Mouse (Mus musculus) lung, postnatal 0 days (tissue): Measurements from ENCODE around the gene Ccndbp1. TPM values are rescaled to one million over a fixed set of nuclear protein-coding genes. Genes with fewer than 3 reads are reported as not detected.

Experiments used
- ATAC-seq: fragments of 200-750 bp; cut with Nextera tagmentation; 2 replicates; pipeline ENCODE4 v1.8.0; 2017; ENCODE audit warnings: moderate library complexity
- DNase-seq: peaks from one replicate; pipeline ENCODE4 v3.0.0-alpha.2; 2016; ENCODE audit warnings: low spot score
- H3K27ac ChIP-seq: fragments of 300-500 bp; sonication (generic); 2 replicates; pipeline ENCODE4 v1.5.1; 2014; ENCODE audit warnings: antibody characterized with exemption, mild to moderate bottlenecking, low read length, mixed read lengths
- H3K27me3 ChIP-seq: fragments of 300-500 bp; sonication (generic); replicated peaks from 2 replicates; pipeline ENCODE4 v1.6.1; 2014; ENCODE audit warnings: low read length, mixed read lengths; ENCODE audit not compliant: insufficient read depth
- H3K36me3 ChIP-seq: fragments of 300-500 bp; sonication (generic); 2 replicates; pipeline ENCODE4 v1.6.1; 2014; ENCODE audit warnings: low read length, mixed read lengths; ENCODE audit not compliant: insufficient read depth
- H3K4me1 ChIP-seq: fragments of 300-500 bp; sonication (generic); 2 replicates; pipeline ENCODE4 v1.6.1; 2014; ENCODE audit warnings: antibody characterized with exemption, low read depth, low read length, mixed read lengths; ENCODE audit not compliant: insufficient read depth
- H3K4me2 ChIP-seq: fragments of 300-500 bp; sonication (generic); replicated peaks from 2 replicates; pipeline ENCODE4 v1.6.1; 2014; ENCODE audit warnings: low read depth, mild to moderate bottlenecking, low read length, moderate library complexity, mixed read lengths
- H3K4me3 ChIP-seq: fragments of 300-500 bp; sonication (generic); 2 replicates; pipeline ENCODE4 v1.5.1; 2014; ENCODE audit warnings: low read depth, low read length
- H3K9ac ChIP-seq: fragments of 300-500 bp; sonication (generic); replicated peaks from 2 replicates; pipeline ENCODE4 v1.6.1; 2014; ENCODE audit warnings: low read depth, mild to moderate bottlenecking
- H3K9me3 ChIP-seq: fragments of 300-500 bp; sonication (generic); 2 replicates; pipeline ENCODE4 v1.6.1; 2016; ENCODE audit warnings: low read length, mixed read lengths
- CTCF ChIP-seq: IDR thresholded peaks from 2 replicates; pipeline ENCODE4 v1.5.1; 2016; ENCODE audit warnings: antibody characterized with exemption, mild to moderate bottlenecking
- EP300 ChIP-seq: IDR thresholded peaks from 2 replicates; pipeline ENCODE4 v1.6.1; 2016; ENCODE audit warnings: antibody characterized with exemption, mild to moderate bottlenecking, control low read depth
- WGBS: fragments of 180-500 bp; shearing (Covaris S2); extraction: QIAGEN DNeasy Blood & Tissue Kit; methylation state at CpG from one replicate; pipeline ENCODE4 v1.1.7; 2014; 5-methylcytosine and 5-hydroxymethylcytosine counted together
- microRNA-seq: library from miRNA; unstranded; fragments of <30 nt; microRNA quantifications from one replicate; pipeline ENCODE4, GENCODE M21; 2016
- polyA plus RNA-seq: library from polyadenylated mRNA; unstranded; fragments of >200 nt; fragmentation: Nextera tagmentation; extraction: Ambion mirVana; gene quantifications from 2 replicates; pipeline ENCODE4 v1.2.1, GENCODE M21; 2015

The Ccndbp1 gene
- polyA plus RNA-seq, 1 experiment from 2014 or later: 56.8 TPM

- DNase-seq (no peak), ATAC-seq (no peak)
- WGBS: 88% methylated on average over 5 of the region's 5 CpGs
- Histone ChIP-seq H3K4me3 (no peak overlapping the region), H3K36me3 (no peaks in the 10 kb centered on the region), H3K27ac (no peak overlapping the region), H3K4me2 (no peak overlapping the region), H3K9me3 (no peaks in the 10 kb centered on the region), H3K9ac (no peak overlapping the region), H3K4me1 (no peaks in the 10 kb centered on the region), H3K27me3 (no peaks in the 10 kb centered on the region)
- TF ChIP-seq CTCF (no peak), EP300 (no peak)
Measured at GRCm38 (mm10) chr2:121052176-121052575, 44.0 kb downstream of the Ccndbp1 start.

DNA sequence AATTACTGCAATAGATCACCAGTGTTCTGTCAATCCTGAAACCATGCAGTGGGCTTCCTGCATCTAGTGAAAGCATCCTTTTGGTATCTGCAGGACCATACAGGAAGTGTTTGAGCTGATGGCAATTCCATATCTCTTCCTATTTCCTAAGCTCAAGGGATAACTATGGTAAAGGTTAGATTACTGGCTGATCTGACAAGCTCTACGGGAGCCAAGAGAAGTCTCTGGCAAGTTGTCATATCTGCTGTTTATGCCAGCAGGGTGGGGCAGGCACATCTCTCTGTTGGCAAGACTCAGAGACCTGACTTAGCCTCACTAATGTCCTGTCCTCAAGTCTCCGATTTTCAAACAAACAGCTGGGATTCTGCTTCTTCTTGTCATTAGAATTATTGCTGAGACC is 45.9 kb downstream of the Ccndbp1 start:
- H3K4me2 ChIP-seq: no peak overlapping the region
- TF ChIP-seq EP300 (no peak), CTCF (no peak)
- no peaks in the 10 kb centered on the region for H3K4me1 ChIP-seq
- DNase-seq (no peak), ATAC-seq (no peak)
- H3K4me3 ChIP-seq: no peak overlapping the region
- H3K27ac ChIP-seq: no peak overlapping the region
- WGBS: 42% methylated on average over 2 of the region's 2 CpGs
- no peaks in the 10 kb centered on the region for H3K27me3 ChIP-seq
- no peaks in the 10 kb centered on the region for H3K9me3 ChIP-seq
- no peak overlapping the region for H3K9ac ChIP-seq
- H3K36me3 ChIP-seq: no peaks in the 10 kb centered on the region

- Histone ChIP-seq H3K27ac (no peak overlapping the region), H3K4me2 (no peak overlapping the region), H3K4me1 (no peaks in the 10 kb centered on the region), H3K27me3 (no peaks in the 10 kb centered on the region), H3K36me3 (no peaks in the 10 kb centered on the region), H3K4me3 (no peak overlapping the region), H3K9ac (no peak overlapping the region), H3K9me3 (no peaks in the 10 kb centered on the region)
- WGBS: 79% methylated on average over 6 of the region's 6 CpGs
- TF ChIP-seq CTCF (no peak), EP300 (no peak)
- ATAC-seq (no peak), DNase-seq (no peak)
Measured at GRCm38 (mm10) chr2:121055915-121056314, 47.7 kb downstream of the Ccndbp1 start.

DNA sequence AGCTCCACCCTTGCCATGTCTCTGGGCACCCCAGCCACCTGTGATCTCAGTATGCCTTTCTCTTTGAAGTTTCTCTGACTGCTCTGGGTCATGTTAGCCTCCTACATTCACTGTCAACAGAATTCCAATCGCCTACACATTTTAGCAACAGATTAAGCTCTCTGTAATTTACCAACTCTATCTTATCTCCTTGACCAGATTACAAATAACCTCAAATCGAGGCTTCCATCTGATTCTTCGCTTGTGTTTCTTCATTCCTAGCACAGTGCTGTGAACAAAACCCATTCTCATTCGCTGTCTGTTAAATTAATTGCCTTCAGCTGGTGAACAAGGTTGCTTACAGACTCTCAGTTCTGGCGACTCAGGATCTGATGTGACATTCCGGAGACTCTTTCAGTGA is 49.8 kb downstream of the Ccndbp1 start:
- TF ChIP-seq EP300 (no peak), CTCF (no peak)
- ATAC-seq (no peak), DNase-seq (no peak)
- H3K4me3 ChIP-seq: no peak overlapping the region
- H3K27ac ChIP-seq: no peak overlapping the region
- 51% methylated on average over 6 of the region's 6 CpGs for WGBS
- no peaks in the 10 kb centered on the region for H3K9me3 ChIP-seq
- H3K4me1 ChIP-seq: no peaks in the 10 kb centered on the region
- H3K36me3 ChIP-seq: no peaks in the 10 kb centered on the region
- H3K27me3 ChIP-seq: no peaks in the 10 kb centered on the region
- no peak overlapping the region for H3K9ac ChIP-seq
- H3K4me2 ChIP-seq: no peak overlapping the region

GRCm38 (mm10) chr2:121061315-121061714 is 53.1 kb downstream of the Ccndbp1 start:
- no peak overlapping the region for H3K9ac ChIP-seq
- DNase-seq (no peak), ATAC-seq (no peak)
- no peak overlapping the region for H3K4me2 ChIP-seq
- no peak overlapping the region for H3K4me3 ChIP-seq
- H3K27me3 ChIP-seq: no peaks in the 10 kb centered on the region
- H3K9me3 ChIP-seq: no peaks in the 10 kb centered on the region
- WGBS: 57% methylated on average over 2 of the region's 2 CpGs
- H3K36me3 ChIP-seq: no peaks in the 10 kb centered on the region
- TF ChIP-seq EP300: no peak
- H3K4me1 ChIP-seq: no peaks in the 10 kb centered on the region
- H3K27ac ChIP-seq: no peak overlapping the region

Small RNAs within 50 kb of the gene (microRNA-seq; reads per million reads assigned to microRNA genes)
- not detected for gene Gm44325

Other genes starting within 250 kb of the Ccndbp1 start
- 3.9 and 4.0 TPM in 2 replicates for gene Cdan1, start 158.3 kb upstream of the Ccndbp1 start, polyA plus RNA-seq
- 1.7 and 2.1 TPM in 2 replicates for gene Ttbk2, start 157.8 kb upstream of the Ccndbp1 start, polyA plus RNA-seq
- gene Ubr1, start 37.7 kb upstream of the Ccndbp1 start, polyA plus RNA-seq: 25.1 and 29.9 TPM in 2 replicates
- gene Tmem62, start 31.4 kb upstream of the Ccndbp1 start, polyA plus RNA-seq: 13.2 and 13.5 TPM in 2 replicates
- 1.4 and 2.3 TPM in 2 replicates for gene Epb42, start 28.7 kb downstream of the Ccndbp1 start, polyA plus RNA-seq
- 0.07 TPM in 2 replicates for gene Tgm5, start 77.4 kb downstream of the Ccndbp1 start, polyA plus RNA-seq
- not detected in 2 replicates for gene Tgm7, start 101.4 kb downstream of the Ccndbp1 start, polyA plus RNA-seq
- 12.7 and 13.5 TPM in 2 replicates for gene Adal, start 132.0 kb downstream of the Ccndbp1 start, polyA plus RNA-seq
- 19.3 and 21.8 TPM in 2 replicates for gene Lcmt2, start 132.2 kb downstream of the Ccndbp1 start, polyA plus RNA-seq
- gene Tubgcp4, start 162.3 kb downstream of the Ccndbp1 start, polyA plus RNA-seq: 18.6 and 22.0 TPM in 2 replicates
- gene Zscan29, start 162.7 kb downstream of the Ccndbp1 start, polyA plus RNA-seq: 7.8 and 8.6 TPM in 2 replicates